Mouse (Mus musculus): ENCODE data around the gene Stxbp1.

GRCm38 (mm10) chr2:32816946-32817581 lies 30.0 kb downstream of the Stxbp1 start:
- TF ChIP-seq TAL1 (conservative IDR thresholded peaks at IDR 0.05; ENCODE audit: low read depth, low read length) (no peak), CTCF (IDR thresholded peaks at IDR 0.05; ENCODE audit: low read depth, low read length) (no peak)

Measured in G1E (cell line).